Mouse (Mus musculus): ENCODE measurements at regions not wholly inside any gene's neighbourhood (a gene's known extent, or its start where the extent isn't known, plus 50 kb on each side); places are given as distances from the start of the nearest gene placed in this dataset.

DNA sequence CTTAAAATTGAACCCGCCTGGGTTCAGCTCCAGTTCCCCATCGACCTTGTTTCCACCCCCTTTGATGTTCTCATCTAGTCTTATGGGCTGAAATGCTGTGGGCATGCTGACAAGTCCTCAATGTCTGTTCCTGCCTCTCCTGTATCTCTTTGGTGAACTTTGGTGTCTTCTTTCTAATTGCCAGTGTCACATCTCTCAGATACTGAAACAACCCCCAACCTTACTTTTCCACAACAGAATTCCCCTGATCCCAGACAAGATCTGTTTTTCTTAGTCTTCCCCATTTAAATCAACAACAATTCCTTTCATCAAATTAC, 303.5 kb downstream of the Plpp3 start:
- 25% methylated on average over 2 of the region's 2 CpGs for WGBS
- H3K4me2 ChIP-seq (replicated peaks), result no peak overlapping the region
- H3K27me3 ChIP-seq (ENCODE audit: control insufficient read depth, insufficient read depth, low read length), result no peaks in the 10 kb centered on the region
- DNase-seq (ENCODE audit: low spot score), result no peak
- no peaks in the 10 kb centered on the region for H3K36me3 ChIP-seq (replicated peaks; ENCODE audit: control insufficient read depth, insufficient read depth)
- no peak overlapping the region for H3K27ac ChIP-seq
- no peaks in the 10 kb centered on the region for H3K4me1 ChIP-seq (replicated peaks; ENCODE audit: control insufficient read depth, insufficient read depth, low read length)
- ATAC-seq (ENCODE audit: low FRiP score), result no peak
- H3K4me3 ChIP-seq (replicated peaks; ENCODE audit: low read length), result no peak overlapping the region
- no peak overlapping the region for H3K9ac ChIP-seq
- H3K9me3 ChIP-seq (ENCODE audit: control insufficient read depth, low read length), result no peaks in the 10 kb centered on the region

DNA sequence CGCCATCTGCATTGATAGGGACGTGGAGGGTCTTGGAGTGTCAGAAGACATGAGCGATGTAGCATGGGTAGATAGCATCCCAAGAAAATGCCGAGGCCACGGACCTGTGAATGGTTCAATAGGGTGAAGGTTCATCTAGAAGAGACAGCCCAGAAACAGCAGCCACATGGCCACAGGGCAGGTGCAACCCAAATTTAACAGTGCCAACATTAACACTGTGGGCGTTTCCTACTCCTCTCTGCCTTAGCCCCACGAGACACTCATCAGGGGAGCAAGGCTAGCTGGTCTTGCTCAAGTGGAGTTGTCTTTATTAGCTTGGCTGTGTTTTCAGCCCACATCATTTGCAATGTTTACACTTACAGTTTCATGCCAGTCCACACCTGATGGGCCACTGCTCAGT, 310.7 kb downstream of the Plpp3 start:
- Histone ChIP-seq H3K27ac (no peak overlapping the region), H3K4me1 (replicated peaks; ENCODE audit: control insufficient read depth, insufficient read depth, low read length) (no peaks in the 10 kb centered on the region), H3K9me3 (ENCODE audit: control insufficient read depth, low read length) (no peaks in the 10 kb centered on the region), H3K4me2 (replicated peaks) (no peak overlapping the region), H3K4me3 (replicated peaks; ENCODE audit: low read length) (no peak overlapping the region), H3K27me3 (ENCODE audit: control insufficient read depth, insufficient read depth, low read length) (no peaks in the 10 kb centered on the region), H3K36me3 (replicated peaks; ENCODE audit: control insufficient read depth, insufficient read depth) (no peaks in the 10 kb centered on the region), H3K9ac (no peak overlapping the region)
- ATAC-seq (ENCODE audit: low FRiP score), result no peak
- 84% methylated on average over 7 of the region's 7 CpGs for WGBS
- DNase-seq (ENCODE audit: low spot score), result no peak

DNA sequence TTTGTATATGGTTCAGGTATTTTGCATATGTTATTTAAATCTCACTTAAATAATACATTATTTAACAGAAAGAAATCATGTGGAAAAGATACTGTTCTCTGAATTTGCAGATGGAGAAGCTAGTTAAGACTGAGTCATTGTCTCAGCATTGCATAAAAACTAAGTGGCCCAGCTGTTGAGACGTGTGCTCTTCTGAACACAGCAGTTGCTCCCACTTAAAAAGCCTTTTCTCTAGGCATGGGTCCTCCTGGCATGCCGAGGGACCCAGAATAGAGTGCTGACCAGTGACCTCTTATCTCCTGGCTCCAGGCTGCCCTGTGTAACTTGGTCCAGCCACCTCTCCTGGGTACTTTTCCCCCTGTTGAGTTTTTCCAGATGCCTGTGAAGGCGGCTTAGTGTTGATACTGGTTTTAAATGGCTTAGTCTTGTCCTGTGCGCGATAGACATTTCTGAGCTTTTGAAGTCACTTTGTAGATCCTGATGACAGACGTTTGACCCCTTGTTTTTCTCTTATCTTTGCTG, 312.2 kb downstream of the Plpp3 start:
- H3K27me3 ChIP-seq (ENCODE audit: control insufficient read depth, insufficient read depth, low read length), result no peaks in the 10 kb centered on the region
- ATAC-seq (ENCODE audit: low FRiP score) (no peak), DNase-seq (ENCODE audit: low spot score) (no peak)
- no peak overlapping the region for H3K9ac ChIP-seq
- no peak overlapping the region for H3K4me2 ChIP-seq (replicated peaks)
- H3K27ac ChIP-seq, result no peak overlapping the region
- no peak overlapping the region for H3K4me3 ChIP-seq (replicated peaks; ENCODE audit: low read length)
- H3K36me3 ChIP-seq (replicated peaks; ENCODE audit: control insufficient read depth, insufficient read depth), result no peaks in the 10 kb centered on the region
- WGBS, result 75% methylated on average over 6 of the region's 6 CpGs
- no peaks in the 10 kb centered on the region for H3K9me3 ChIP-seq (ENCODE audit: control insufficient read depth, low read length)
- no peaks in the 10 kb centered on the region for H3K4me1 ChIP-seq (replicated peaks; ENCODE audit: control insufficient read depth, insufficient read depth, low read length)

DNA sequence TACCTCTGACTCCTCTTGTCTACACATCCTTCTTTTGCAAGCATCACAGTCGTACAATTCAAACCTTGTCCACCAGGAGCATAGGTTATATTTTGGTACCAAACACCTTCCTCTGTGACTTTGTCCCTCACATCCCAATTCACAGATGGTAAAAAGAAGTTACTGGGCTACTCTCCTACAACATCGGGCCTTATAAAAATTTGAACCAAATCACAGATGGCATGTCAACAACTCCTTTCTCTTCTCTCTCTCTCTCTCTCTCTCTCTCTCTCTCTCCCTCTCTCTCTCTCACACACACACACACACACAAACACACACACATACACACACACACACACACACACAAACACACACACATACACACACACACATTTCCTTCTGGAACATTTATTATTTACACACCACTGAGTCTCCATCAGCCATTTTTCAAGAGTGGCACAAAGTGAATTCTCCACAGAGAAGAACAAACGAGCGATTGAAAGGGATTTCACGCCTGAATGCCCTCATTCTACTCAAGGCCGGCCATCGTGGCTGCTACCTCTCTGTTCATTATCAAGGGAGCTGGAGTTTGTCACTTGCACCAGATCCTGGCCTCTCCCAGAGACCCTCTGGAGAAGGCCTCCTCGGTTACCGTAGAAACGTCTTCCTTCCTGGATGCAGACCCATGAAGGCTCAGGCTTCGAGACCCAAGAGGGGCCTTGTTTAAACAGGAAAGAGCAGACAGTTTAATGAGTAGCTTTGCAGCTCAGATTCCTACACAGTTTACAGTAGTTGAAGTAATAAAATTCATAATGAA, 314.7 kb upstream of the Gm12728 start:
- Histone ChIP-seq H3K36me3 (replicated peaks; ENCODE audit: control insufficient read depth, insufficient read depth) (no peaks in the 10 kb centered on the region), H3K27me3 (ENCODE audit: control insufficient read depth, insufficient read depth, low read length) (no peaks in the 10 kb centered on the region), H3K27ac (no peak overlapping the region), H3K9ac (no peak overlapping the region), H3K4me2 (replicated peaks) (no peak overlapping the region), H3K4me3 (replicated peaks; ENCODE audit: low read length) (no peak overlapping the region), H3K9me3 (ENCODE audit: control insufficient read depth, low read length) (no peaks in the 10 kb centered on the region), H3K4me1 (replicated peaks; ENCODE audit: control insufficient read depth, insufficient read depth, low read length) (peaks cover 5% of the 10 kb centered on the region; the same call in 1 of the 2 replicates)
- 13% methylated on average over 11 of the region's 11 CpGs for WGBS
- ATAC-seq (ENCODE audit: low FRiP score), result peak; percentile 89
- peak; percentile 79 for DNase-seq (ENCODE audit: low spot score)

DNA sequence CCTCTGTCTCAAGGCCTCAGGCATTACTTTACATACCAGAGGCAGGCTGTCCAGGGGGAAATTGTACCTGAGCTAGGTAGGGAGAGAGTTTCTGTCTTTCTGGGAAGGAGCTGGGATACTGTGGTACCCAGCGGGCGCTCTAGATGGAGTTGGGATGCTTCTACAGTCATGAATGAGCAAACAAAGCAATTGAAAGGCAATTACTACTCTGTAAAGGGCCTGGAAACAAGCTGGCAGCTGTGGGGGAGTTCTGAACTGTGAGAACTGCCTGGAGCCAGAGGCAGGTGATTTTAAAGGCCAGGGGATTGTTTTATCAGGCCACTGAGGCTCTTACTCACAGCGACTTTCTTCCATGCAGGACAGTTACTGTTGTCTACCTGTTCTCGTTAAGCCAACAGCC, 313.3 kb upstream of the Gm12728 start:
- WGBS, result 58% methylated on average over 4 of the region's 4 CpGs
- Histone ChIP-seq H3K4me1 (replicated peaks; ENCODE audit: control insufficient read depth, insufficient read depth, low read length) (peaks cover 5% of the 10 kb centered on the region; the same call in 1 of the 2 replicates), H3K9me3 (ENCODE audit: control insufficient read depth, low read length) (no peaks in the 10 kb centered on the region), H3K9ac (no peak overlapping the region), H3K4me3 (replicated peaks; ENCODE audit: low read length) (no peak overlapping the region), H3K36me3 (replicated peaks; ENCODE audit: control insufficient read depth, insufficient read depth) (no peaks in the 10 kb centered on the region), H3K27me3 (ENCODE audit: control insufficient read depth, insufficient read depth, low read length) (no peaks in the 10 kb centered on the region), H3K27ac (peak overlapping the region; percentile 48), H3K4me2 (replicated peaks) (no peak overlapping the region)
- ATAC-seq (ENCODE audit: low FRiP score) (no peak), DNase-seq (ENCODE audit: low spot score) (no peak)

DNA sequence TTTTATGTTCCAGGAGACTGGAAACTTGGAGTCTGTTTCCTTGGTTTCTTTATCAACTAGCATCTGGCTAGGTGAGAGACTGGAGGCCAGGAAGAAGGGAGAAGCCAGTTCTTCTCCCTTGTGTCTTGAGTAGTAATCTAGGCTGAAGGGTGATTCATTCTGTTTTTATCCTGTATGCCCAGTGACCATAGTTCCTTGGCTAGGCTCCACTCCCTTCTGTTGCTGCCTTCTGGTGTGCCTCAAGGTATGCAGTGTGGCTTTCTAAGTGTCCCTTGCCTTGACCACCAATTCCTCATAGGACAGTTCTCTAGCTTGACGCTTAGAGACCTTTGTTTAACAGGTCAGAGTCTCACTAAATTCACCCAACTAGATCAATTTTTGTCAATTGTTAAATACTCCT, 303.3 kb upstream of the Gm12728 start:
- no peaks in the 10 kb centered on the region for H3K36me3 ChIP-seq (replicated peaks; ENCODE audit: control insufficient read depth, insufficient read depth)
- no peak overlapping the region for H3K4me3 ChIP-seq (replicated peaks; ENCODE audit: low read length)
- 88% methylated on average over 1 of the region's 1 CpGs for WGBS
- H3K4me2 ChIP-seq (replicated peaks), result no peak overlapping the region
- ATAC-seq (ENCODE audit: low FRiP score), result no peak
- H3K27ac ChIP-seq, result no peak overlapping the region
- no peak overlapping the region for H3K9ac ChIP-seq
- no peaks in the 10 kb centered on the region for H3K4me1 ChIP-seq (replicated peaks; ENCODE audit: control insufficient read depth, insufficient read depth, low read length)
- no peak for DNase-seq (ENCODE audit: low spot score)
- no peaks in the 10 kb centered on the region for H3K9me3 ChIP-seq (ENCODE audit: control insufficient read depth, low read length)
- no peaks in the 10 kb centered on the region for H3K27me3 ChIP-seq (ENCODE audit: control insufficient read depth, insufficient read depth, low read length)

DNA sequence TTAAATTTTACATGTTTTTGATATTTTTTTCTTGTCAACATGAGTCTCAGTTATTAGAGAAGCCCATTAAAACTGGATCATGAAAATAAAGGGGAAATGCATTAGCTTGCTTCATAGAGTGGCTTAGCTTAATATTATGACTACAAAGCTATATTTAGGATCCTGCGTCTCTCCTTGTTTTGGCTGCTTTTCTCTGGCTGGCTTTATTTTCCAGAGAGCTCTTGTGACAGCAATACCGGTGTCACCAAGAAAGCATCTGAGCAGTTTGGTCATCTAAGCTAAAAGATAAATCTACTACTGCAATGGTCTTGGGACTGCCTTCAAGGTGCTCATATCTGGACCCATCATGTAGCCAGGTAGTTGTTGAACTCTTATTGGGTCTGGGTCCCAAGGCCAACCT, 293.5 kb upstream of the Gm12728 start:
- DNase-seq (ENCODE audit: low spot score), result no peak
- Histone ChIP-seq H3K27ac (no peak overlapping the region), H3K4me2 (replicated peaks) (no peak overlapping the region), H3K9me3 (ENCODE audit: control insufficient read depth, low read length) (no peaks in the 10 kb centered on the region), H3K4me1 (replicated peaks; ENCODE audit: control insufficient read depth, insufficient read depth, low read length) (no peaks in the 10 kb centered on the region), H3K4me3 (replicated peaks; ENCODE audit: low read length) (no peak overlapping the region), H3K9ac (no peak overlapping the region), H3K36me3 (replicated peaks; ENCODE audit: control insufficient read depth, insufficient read depth) (no peaks in the 10 kb centered on the region), H3K27me3 (ENCODE audit: control insufficient read depth, insufficient read depth, low read length) (no peaks in the 10 kb centered on the region)
- 95% methylated on average over 2 of the region's 2 CpGs for WGBS
- no peak for ATAC-seq (ENCODE audit: low FRiP score)

DNA sequence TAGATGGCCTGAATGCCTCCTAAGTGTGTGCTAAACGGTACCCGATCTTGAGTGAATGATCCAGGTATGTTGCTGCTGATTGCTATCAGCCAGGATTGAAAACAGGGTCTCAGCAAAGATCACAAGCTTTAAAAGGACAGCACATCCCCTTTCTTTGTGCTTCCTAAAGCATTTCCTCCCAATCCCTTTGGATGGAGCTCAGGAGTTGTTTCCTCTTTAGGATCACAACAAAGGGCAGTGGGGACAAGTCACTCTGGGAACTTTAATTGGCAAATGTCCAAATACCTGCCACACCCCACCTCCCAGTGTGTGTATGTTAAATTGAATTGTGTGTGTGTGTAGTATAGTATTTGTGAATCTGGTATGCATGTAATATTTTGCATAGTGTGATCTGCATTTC, 283.5 kb upstream of the Gm12728 start:
- DNase-seq (ENCODE audit: low spot score) (no peak), ATAC-seq (ENCODE audit: low FRiP score) (no peak)
- WGBS, result 75% methylated on average over 2 of the region's 2 CpGs
- Histone ChIP-seq H3K4me3 (replicated peaks; ENCODE audit: low read length) (no peak overlapping the region), H3K9ac (no peak overlapping the region), H3K9me3 (ENCODE audit: control insufficient read depth, low read length) (no peaks in the 10 kb centered on the region), H3K27ac (no peak overlapping the region), H3K4me2 (replicated peaks) (no peak overlapping the region), H3K4me1 (replicated peaks; ENCODE audit: control insufficient read depth, insufficient read depth, low read length) (no peaks in the 10 kb centered on the region), H3K27me3 (ENCODE audit: control insufficient read depth, insufficient read depth, low read length) (no peaks in the 10 kb centered on the region), H3K36me3 (replicated peaks; ENCODE audit: control insufficient read depth, insufficient read depth) (no peaks in the 10 kb centered on the region)

DNA sequence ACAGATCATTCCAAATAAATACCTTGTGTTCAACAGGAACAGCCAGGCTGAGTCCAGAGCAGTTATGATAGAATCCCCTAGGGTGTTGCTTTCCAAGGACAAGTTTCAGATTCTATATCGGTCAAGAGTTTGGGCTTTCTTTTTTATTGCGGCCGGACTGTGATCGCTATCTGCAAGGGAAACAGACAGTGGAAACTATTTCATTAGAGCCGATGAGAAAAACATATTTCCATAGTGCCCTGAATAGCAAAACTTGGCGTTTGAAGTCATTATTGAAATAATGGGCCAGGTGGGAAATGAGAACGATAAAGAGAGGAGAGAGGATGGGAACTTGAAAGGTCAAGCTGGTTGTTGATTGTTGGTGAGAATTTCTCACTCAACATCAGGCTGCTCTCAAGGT, 282.4 kb upstream of the Gm12728 start:
- H3K4me1 ChIP-seq (replicated peaks; ENCODE audit: control insufficient read depth, insufficient read depth, low read length), result no peaks in the 10 kb centered on the region
- WGBS, result 84% methylated on average over 7 of the region's 7 CpGs
- DNase-seq (ENCODE audit: low spot score), result no peak
- ATAC-seq (ENCODE audit: low FRiP score), result no peak
- no peak overlapping the region for H3K9ac ChIP-seq
- H3K4me3 ChIP-seq (replicated peaks; ENCODE audit: low read length), result no peak overlapping the region
- no peak overlapping the region for H3K4me2 ChIP-seq (replicated peaks)
- no peak overlapping the region for H3K27ac ChIP-seq
- H3K27me3 ChIP-seq (ENCODE audit: control insufficient read depth, insufficient read depth, low read length), result no peaks in the 10 kb centered on the region
- no peaks in the 10 kb centered on the region for H3K9me3 ChIP-seq (ENCODE audit: control insufficient read depth, low read length)
- H3K36me3 ChIP-seq (replicated peaks; ENCODE audit: control insufficient read depth, insufficient read depth), result no peaks in the 10 kb centered on the region

DNA sequence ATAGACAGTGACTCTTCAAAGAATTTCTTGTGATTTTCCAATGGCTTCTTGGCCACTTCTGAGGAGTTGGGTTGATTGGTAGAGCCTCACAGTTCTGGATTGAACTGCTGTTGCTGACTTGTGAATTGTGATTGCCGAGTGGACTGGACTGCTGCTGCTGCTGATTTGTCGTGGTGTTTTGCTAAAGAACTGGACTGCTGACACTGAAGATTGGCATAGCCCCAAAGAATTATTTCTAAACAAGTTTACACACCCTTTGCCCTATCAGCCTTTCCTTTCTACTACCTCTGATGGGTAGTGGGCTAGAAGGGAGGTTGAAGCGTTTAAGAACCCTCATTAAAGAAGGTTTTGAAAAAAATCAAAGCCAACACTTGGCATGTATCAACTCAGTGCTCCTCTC, 280.6 kb upstream of the Gm12728 start:
- no peaks in the 10 kb centered on the region for H3K36me3 ChIP-seq (replicated peaks; ENCODE audit: control insufficient read depth, insufficient read depth)
- DNase-seq (ENCODE audit: low spot score) (no peak), ATAC-seq (ENCODE audit: low FRiP score) (no peak)
- no peak overlapping the region for H3K4me3 ChIP-seq (replicated peaks; ENCODE audit: low read length)
- no peak overlapping the region for H3K4me2 ChIP-seq (replicated peaks)
- H3K4me1 ChIP-seq (replicated peaks; ENCODE audit: control insufficient read depth, insufficient read depth, low read length), result no peaks in the 10 kb centered on the region
- no peak overlapping the region for H3K27ac ChIP-seq
- H3K9me3 ChIP-seq (ENCODE audit: control insufficient read depth, low read length), result no peaks in the 10 kb centered on the region
- WGBS, result 81% methylated on average over 3 of the region's 3 CpGs
- no peaks in the 10 kb centered on the region for H3K27me3 ChIP-seq (ENCODE audit: control insufficient read depth, insufficient read depth, low read length)
- no peak overlapping the region for H3K9ac ChIP-seq

Measured in hindbrain, embryonic 14.5 days (tissue).